Mouse (Mus musculus): ENCODE data around the gene Srgap3.
A peak's percentile ranks its signal among the peaks of the same experiment; 100 is the strongest.
"Not testable (repeated sequence)": the region's sequence is repeated elsewhere in the genome, so short reads cannot be mapped to it uniquely, and the experiment has no call there.

The Srgap3 gene

GRCm38 (mm10) chr6:112861351-112862297 is 85.4 kb downstream of the Srgap3 start:
- no peak for DNase-seq (ENCODE audit: low spot score in 2 of 2)

GRCm38 (mm10) chr6:112860290-112860689 is 86.8 kb downstream of the Srgap3 start:
- DNase-seq (ENCODE audit: low spot score in 2 of 2): not testable (repeated sequence)

GRCm38 (mm10) chr6:112857057-112857456 is 90.0 kb downstream of the Srgap3 start:
- DNase-seq (ENCODE audit: low spot score in 2 of 2): no peak

- DNase-seq (ENCODE audit: low spot score in 2 of 2): no peak
Observed at GRCm38 (mm10) chr6:112855183-112855582, 91.9 kb downstream of the Srgap3 start.

GRCm38 (mm10) chr6:112852261-112853235 is 94.5 kb downstream of the Srgap3 start:
- DNase-seq (ENCODE audit: low spot score in 2 of 2): no peak

GRCm38 (mm10) chr6:112850745-112851144 is 96.3 kb downstream of the Srgap3 start:
- DNase-seq (ENCODE audit: low spot score in 2 of 2): no peak

GRCm38 (mm10) chr6:112848629-112849180 is 98.4 kb downstream of the Srgap3 start:
- DNase-seq (ENCODE audit: low spot score in 2 of 2): no peak

- DNase-seq (ENCODE audit: low spot score in 2 of 2): no peak
Observed at GRCm38 (mm10) chr6:112846863-112847262, 100.2 kb downstream of the Srgap3 start.

GRCm38 (mm10) chr6:112842426-112842825 is 104.6 kb downstream of the Srgap3 start:
- DNase-seq (ENCODE audit: low spot score in 2 of 2): no peak

- DNase-seq (ENCODE audit: low spot score in 2 of 2): no peak
Observed at GRCm38 (mm10) chr6:112840400-112840799, 106.7 kb downstream of the Srgap3 start.

GRCm38 (mm10) chr6:112839391-112839790 is 107.7 kb downstream of the Srgap3 start:
- no peak for DNase-seq (ENCODE audit: low spot score in 2 of 2)

GRCm38 (mm10) chr6:112838879-112839278 is 108.2 kb downstream of the Srgap3 start:
- DNase-seq (ENCODE audit: low spot score in 2 of 2): peak; percentile 40 to 64

- no peak for DNase-seq (ENCODE audit: low spot score in 2 of 2)
Observed at GRCm38 (mm10) chr6:112836712-112837111, 110.4 kb downstream of the Srgap3 start.

GRCm38 (mm10) chr6:112835413-112835812 is 111.7 kb downstream of the Srgap3 start:
- no peak for DNase-seq (ENCODE audit: low spot score in 2 of 2)

GRCm38 (mm10) chr6:112834430-112834829 is 112.6 kb downstream of the Srgap3 start:
- no peak for DNase-seq (ENCODE audit: low spot score in 2 of 2)

GRCm38 (mm10) chr6:112833763-112834162 is 113.3 kb downstream of the Srgap3 start:
- DNase-seq (ENCODE audit: low spot score in 2 of 2): no peak

- no peak for DNase-seq (ENCODE audit: low spot score in 2 of 2)
Observed at GRCm38 (mm10) chr6:112829196-112829595, 117.9 kb downstream of the Srgap3 start.

GRCm38 (mm10) chr6:112828420-112828819 is 118.6 kb downstream of the Srgap3 start:
- DNase-seq (ENCODE audit: low spot score in 2 of 2): no peak

- DNase-seq (ENCODE audit: low spot score in 2 of 2): no peak
Observed at GRCm38 (mm10) chr6:112825657-112826056, 121.4 kb downstream of the Srgap3 start.

GRCm38 (mm10) chr6:112823096-112823495 is 124.0 kb downstream of the Srgap3 start:
- peak; percentile 42 to 44 for DNase-seq (ENCODE audit: low spot score in 2 of 2)

- peak in 1 of 2 experiments; percentile 38 for DNase-seq (ENCODE audit: low spot score in 2 of 2)
Observed at GRCm38 (mm10) chr6:112820298-112820992, 126.6 kb downstream of the Srgap3 start.

Measured in frontal cortex, postnatal 14 days (tissue).